Mouse (Mus musculus): ENCODE results near the gene Tmed4. TPM values are rescaled to one million over a fixed set of nuclear protein-coding genes. Genes with fewer than 3 reads are reported as not detected.

Tmed4 gene
- polyA plus RNA-seq, 1 experiment: not detected

DNA sequence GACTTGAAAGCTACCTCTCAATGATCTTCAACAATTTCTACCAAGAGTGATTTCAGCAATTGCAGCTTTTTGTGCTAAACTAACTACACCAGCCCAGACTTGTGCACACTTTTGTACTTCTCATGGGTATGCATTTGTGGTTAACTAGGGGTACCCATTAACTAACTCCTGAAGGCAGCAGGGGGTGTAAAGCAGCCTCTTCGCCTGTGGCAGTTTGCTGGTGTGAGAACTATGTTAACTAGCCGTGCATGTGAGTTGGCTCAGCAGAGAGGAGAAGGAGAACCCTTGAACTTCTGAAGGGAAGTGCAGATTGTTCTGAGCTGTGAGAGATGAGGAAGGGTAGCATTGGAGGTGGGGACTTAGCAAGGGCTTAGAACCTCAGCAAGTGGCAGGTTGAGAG, 28.1 kb upstream of the Tmed4 start:
- Histone ChIP-seq H3K4me1 (ENCODE audit: control insufficient read depth, insufficient read depth, low read length) (no peaks in the 10 kb centered on the region), H3K4me3 (ENCODE audit: insufficient read depth, low read depth, low read length) (no peak overlapping the region), H3K27ac (ENCODE audit: insufficient read depth, low read depth, low read length) (no peak overlapping the region)
- WGBS: 89% methylated on average over 2 of the region's 2 CpGs
- TF ChIP-seq CTCF (IDR thresholded peaks at IDR 0.05; ENCODE audit: insufficient read depth, low read depth, low read length) (no peak), POLR2A (IDR thresholded peaks at IDR 0.05; ENCODE audit: insufficient read depth, low read depth, low read length) (no peak)

DNA sequence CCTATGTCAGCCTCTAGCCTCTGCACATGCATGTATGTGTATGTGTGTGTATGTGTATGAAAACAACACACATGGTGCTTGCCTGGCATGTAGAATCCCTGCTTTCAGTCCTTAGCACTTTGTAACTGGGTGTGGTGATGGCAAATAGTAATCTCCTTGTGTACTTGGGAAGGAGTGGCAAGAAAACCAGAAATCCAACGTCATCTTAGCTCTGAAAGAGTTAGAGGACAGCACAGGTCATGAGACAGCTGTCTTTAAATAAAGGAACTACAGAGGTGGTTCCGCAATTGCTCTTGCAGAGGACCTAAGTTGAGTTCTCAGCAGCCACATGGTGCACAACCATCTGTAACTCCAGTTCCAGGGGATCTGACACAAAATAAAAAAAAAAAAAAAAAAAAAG, 24.8 kb upstream of the Tmed4 start:
- no peak overlapping the region for H3K4me3 ChIP-seq (ENCODE audit: insufficient read depth, low read depth, low read length)
- no peak overlapping the region for H3K27ac ChIP-seq (ENCODE audit: insufficient read depth, low read depth, low read length)
- no peaks in the 10 kb centered on the region for H3K4me1 ChIP-seq (ENCODE audit: control insufficient read depth, insufficient read depth, low read length)
- WGBS: 91% methylated on average over 2 of the region's 2 CpGs
- no peak for TF ChIP-seq CTCF (IDR thresholded peaks at IDR 0.05; ENCODE audit: insufficient read depth, low read depth, low read length)
- TF ChIP-seq POLR2A (IDR thresholded peaks at IDR 0.05; ENCODE audit: insufficient read depth, low read depth, low read length): no peak

DNA sequence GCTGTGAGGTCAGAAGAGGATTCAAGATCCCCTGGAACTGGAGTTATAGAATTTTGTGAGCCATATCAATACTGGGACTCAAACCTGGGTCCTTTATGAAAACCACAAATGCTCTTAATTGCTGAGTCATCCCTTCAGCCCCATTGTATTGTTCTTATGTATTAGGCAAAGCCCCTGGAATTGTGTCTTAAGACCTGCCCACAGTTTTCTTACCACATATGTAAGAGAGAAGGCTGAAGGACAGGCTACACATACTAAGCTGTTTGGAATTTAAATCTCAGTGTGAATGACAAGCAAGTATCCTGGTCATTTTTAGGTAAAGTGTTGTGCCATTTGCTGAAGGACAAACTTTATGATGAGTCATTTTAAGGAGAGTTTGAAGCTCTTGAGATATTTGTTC, 21.4 kb upstream of the Tmed4 start:
- Histone ChIP-seq H3K27ac (ENCODE audit: insufficient read depth, low read depth, low read length) (no peak overlapping the region), H3K4me1 (ENCODE audit: control insufficient read depth, insufficient read depth, low read length) (no peaks in the 10 kb centered on the region), H3K4me3 (ENCODE audit: insufficient read depth, low read depth, low read length) (no peak overlapping the region)
- TF ChIP-seq POLR2A (IDR thresholded peaks at IDR 0.05; ENCODE audit: insufficient read depth, low read depth, low read length) (no peak), CTCF (IDR thresholded peaks at IDR 0.05; ENCODE audit: insufficient read depth, low read depth, low read length) (no peak)

DNA sequence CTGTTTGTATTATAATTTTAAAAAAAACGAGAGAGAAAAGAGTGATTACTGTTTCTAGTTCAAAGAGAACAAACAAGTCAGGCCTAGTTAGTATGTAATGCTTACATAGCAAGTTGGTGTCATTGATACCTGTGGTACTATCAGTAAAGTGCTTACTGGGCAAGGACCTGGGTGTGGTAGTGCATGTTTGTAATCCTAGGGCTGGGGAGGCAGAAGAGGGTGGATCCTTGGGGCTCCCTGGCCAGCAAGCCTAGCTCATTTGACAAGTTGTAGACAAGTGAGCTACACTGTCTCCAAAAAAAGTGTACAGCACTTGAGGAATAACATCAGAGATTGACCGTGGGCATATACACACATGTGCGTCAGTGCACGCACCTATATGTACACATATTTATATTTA, 20.0 kb upstream of the Tmed4 start:
- Histone ChIP-seq H3K4me1 (ENCODE audit: control insufficient read depth, insufficient read depth, low read length) (no peaks in the 10 kb centered on the region), H3K4me3 (ENCODE audit: insufficient read depth, low read depth, low read length) (no peak overlapping the region), H3K27ac (ENCODE audit: insufficient read depth, low read depth, low read length) (no peak overlapping the region)
- 92% methylated on average over 4 of the region's 4 CpGs for WGBS
- TF ChIP-seq CTCF (IDR thresholded peaks at IDR 0.05; ENCODE audit: insufficient read depth, low read depth, low read length) (no peak), POLR2A (IDR thresholded peaks at IDR 0.05; ENCODE audit: insufficient read depth, low read depth, low read length) (no peak)

DNA sequence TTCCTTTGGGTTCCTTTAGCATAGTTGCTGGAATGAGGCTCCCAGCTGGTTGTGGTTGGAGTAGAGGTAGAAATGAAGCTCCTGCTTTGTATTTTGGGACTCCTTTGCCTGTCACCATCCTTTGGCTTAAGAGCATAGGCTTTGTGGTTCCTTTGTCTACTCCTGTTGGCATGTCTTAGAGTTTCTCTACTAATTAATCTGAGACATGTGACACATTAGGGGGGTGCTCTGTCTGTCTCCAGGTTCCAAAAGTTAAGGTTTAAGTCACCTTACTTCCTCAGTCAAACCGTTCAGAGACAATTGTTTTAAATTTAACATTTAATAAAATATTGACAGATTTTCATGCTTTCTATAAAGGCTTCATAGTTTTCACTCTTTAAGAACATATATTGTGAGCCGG, 18.9 kb upstream of the Tmed4 start:
- H3K4me3 ChIP-seq (ENCODE audit: insufficient read depth, low read depth, low read length): no peak overlapping the region
- no peak for TF ChIP-seq POLR2A (IDR thresholded peaks at IDR 0.05; ENCODE audit: insufficient read depth, low read depth, low read length)
- no peak for TF ChIP-seq CTCF (IDR thresholded peaks at IDR 0.05; ENCODE audit: insufficient read depth, low read depth, low read length)
- WGBS: 95% methylated on average over 2 of the region's 2 CpGs
- H3K27ac ChIP-seq (ENCODE audit: insufficient read depth, low read depth, low read length): no peak overlapping the region
- no peaks in the 10 kb centered on the region for H3K4me1 ChIP-seq (ENCODE audit: control insufficient read depth, insufficient read depth, low read length)

DNA sequence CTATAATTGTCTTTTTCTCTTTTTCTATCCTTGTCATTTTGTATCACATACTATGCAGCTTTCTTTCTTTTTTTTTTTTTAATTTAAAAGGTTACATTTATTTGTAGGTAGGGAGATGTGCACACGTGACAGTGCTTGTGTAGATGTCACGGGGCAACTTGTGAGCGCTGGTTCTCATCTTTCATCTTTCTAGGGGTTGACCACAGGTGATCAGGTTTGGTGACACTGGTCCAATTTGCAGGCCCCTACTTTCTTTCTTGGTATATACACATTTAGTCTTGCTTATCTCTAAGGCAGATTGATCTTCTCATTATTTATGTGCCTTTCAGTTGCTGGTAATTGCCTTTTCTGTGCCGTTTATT, 18.3 kb upstream of the Tmed4 start:
- Histone ChIP-seq H3K4me1 (ENCODE audit: control insufficient read depth, insufficient read depth, low read length) (no peaks in the 10 kb centered on the region), H3K4me3 (ENCODE audit: insufficient read depth, low read depth, low read length) (no peak overlapping the region), H3K27ac (ENCODE audit: insufficient read depth, low read depth, low read length) (no peak overlapping the region)
- no peak for TF ChIP-seq POLR2A (IDR thresholded peaks at IDR 0.05; ENCODE audit: insufficient read depth, low read depth, low read length)
- no peak for TF ChIP-seq CTCF (IDR thresholded peaks at IDR 0.05; ENCODE audit: insufficient read depth, low read depth, low read length)
- WGBS: 92% methylated on average over 4 of the region's 4 CpGs

DNA sequence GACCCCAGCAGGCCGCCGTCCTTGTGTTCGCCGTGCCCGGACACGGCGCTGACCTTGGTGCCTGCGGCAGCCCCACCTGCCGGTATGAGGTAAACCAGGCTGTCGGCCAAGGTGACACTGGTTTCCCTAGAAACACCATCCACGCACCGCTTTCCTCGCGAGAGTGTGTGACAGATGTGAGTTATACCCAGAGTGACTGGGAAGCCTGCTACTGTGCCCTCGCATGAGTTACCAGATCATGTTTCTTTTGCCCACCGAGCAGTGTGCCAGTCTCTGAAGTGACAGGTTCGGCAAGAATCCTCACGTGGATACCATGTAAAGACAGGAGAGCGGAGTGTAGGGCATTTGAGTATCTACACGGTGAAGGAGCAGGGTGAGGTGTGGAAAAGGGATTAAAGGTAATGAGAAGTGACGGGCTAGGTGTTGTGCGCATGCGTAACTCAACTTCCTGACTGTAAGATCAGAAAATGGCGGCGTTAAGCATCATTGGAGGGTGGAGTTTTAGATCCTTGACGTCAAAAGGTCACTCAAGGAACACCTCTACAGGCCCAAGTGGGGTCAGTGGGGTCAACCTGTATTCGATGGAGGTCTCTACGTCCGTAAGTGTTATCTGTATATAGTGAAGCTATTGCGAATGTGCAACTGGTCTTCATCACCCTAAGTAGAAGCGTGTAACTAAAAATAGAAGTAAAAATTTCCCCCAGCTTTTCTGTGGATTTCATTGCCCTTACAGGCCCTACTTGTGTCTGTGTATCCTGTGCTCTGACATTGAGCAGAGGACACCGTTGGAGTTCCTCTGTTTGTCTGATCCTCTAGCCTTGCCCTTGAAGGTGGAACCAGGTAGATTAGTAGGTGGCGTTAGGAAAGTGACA, 17.7 kb upstream of the Tmed4 start:
- peak overlapping the region; percentile 69 for H3K4me3 ChIP-seq (ENCODE audit: insufficient read depth, low read depth, low read length)
- WGBS: 15% methylated on average over 33 of the region's 33 CpGs
- peak overlapping the region; percentile 91 for H3K27ac ChIP-seq (ENCODE audit: insufficient read depth, low read depth, low read length)
- TF ChIP-seq POLR2A (IDR thresholded peaks at IDR 0.05; ENCODE audit: insufficient read depth, low read depth, low read length) (no peak), CTCF (IDR thresholded peaks at IDR 0.05; ENCODE audit: insufficient read depth, low read depth, low read length) (0 out of 2 replicates have a peak, but pooled peaks have one; percentile 22)
- no peaks in the 10 kb centered on the region for H3K4me1 ChIP-seq (ENCODE audit: control insufficient read depth, insufficient read depth, low read length)

DNA sequence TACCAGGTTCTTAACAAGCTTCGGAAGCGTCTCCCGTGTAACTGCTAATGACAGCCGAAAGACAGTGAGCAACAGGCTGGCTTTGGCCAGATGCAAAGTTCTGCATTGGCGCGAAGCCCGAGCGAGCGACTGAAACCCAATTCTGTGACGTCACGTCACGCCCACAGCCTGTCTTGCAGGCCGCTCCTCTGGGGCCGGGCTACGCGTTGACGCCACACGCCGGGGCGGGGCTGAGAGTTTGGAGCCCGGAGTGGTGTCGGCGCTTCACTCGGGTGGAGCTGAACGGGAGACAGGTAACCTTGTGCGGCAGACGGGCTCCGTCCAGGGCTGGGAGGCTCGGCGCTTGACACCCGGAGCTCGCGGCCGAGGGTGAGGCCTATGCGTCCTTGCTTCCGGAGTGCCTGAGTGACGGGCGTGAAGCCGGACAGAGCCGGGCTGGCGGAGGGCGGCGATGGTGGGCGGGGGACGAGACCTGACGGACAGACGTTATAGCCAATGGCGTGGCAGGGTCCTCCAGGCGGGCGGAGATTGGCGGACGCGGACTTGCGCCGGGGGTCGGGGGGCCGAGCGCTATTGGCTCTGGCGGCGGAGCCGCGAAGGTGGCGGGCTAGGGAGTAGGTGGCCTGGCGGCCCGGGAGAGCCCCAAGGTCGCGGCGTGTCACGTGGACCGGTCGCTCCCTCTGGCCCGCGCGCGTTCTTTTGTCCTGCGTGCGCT, 16.9 kb upstream of the Tmed4 start, which contains the start of gene Ogdh:
TSS of gene Ogdh (plus strand) at position 233 of the 715 bp plus-strand sequence.
- Histone ChIP-seq H3K4me1 (ENCODE audit: control insufficient read depth, insufficient read depth, low read length) (no peaks in the 10 kb centered on the region), H3K27ac (ENCODE audit: insufficient read depth, low read depth, low read length) (peak within 1 kb of the TSS; percentile 91), H3K4me3 (ENCODE audit: insufficient read depth, low read depth, low read length) (peak within 1 kb of the TSS; percentile 69)
- TF ChIP-seq CTCF (IDR thresholded peaks at IDR 0.05; ENCODE audit: insufficient read depth, low read depth, low read length) (no peak), POLR2A (IDR thresholded peaks at IDR 0.05; ENCODE audit: insufficient read depth, low read depth, low read length) (peak; percentile 73; the same call in 1 of the 2 replicates)
- under 1% methylated on average over 77 of the region's 77 CpGs for WGBS

DNA sequence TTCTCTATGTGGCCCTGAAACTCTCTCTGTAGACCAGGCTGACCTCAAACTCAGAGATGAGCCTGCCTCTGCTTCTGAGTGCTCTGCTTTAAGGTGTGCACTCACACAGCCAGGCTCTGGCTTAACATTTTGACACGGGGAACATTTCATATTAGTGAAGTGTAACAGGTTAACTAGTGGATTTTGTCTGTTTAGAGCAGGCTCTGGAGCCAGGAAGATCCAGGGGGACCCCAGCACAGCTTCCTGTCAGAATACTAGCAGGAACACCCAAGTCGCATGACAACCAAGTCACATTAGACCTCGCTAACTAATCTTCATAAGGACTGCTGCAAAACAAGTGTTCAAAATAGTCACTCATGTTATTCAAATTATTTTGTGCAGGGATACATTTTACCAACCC, 16.2 kb upstream of the Tmed4 start:
- TF ChIP-seq POLR2A (IDR thresholded peaks at IDR 0.05; ENCODE audit: insufficient read depth, low read depth, low read length): no peak
- no peak for TF ChIP-seq CTCF (IDR thresholded peaks at IDR 0.05; ENCODE audit: insufficient read depth, low read depth, low read length)
- WGBS: 25% methylated on average over 3 of the region's 3 CpGs
- H3K4me1 ChIP-seq (ENCODE audit: control insufficient read depth, insufficient read depth, low read length): no peaks in the 10 kb centered on the region
- H3K27ac ChIP-seq (ENCODE audit: insufficient read depth, low read depth, low read length): no peak overlapping the region; the same call in 1 of the 2 replicates
- H3K4me3 ChIP-seq (ENCODE audit: insufficient read depth, low read depth, low read length): peak overlapping the region; percentile 69
